Mouse (Mus musculus) embryonic facial prominence, embryonic 10.5 days (tissue): Measurements from ENCODE around the gene Psma1. TPM values are rescaled to one million over a fixed set of nuclear protein-coding genes. Genes with fewer than 3 reads are reported as not detected.

Experiments
- DNase-seq: peaks from one replicate; pipeline ENCODE4 v3.0.0-alpha.2; 2017; ENCODE audit warnings: low spot score
- H3K27ac ChIP-seq: fragments of 300-500 bp; sonication (generic); replicated peaks from 2 replicates; pipeline ENCODE4 v1.5.1; 2016; ENCODE audit warnings: mild to moderate bottlenecking
- H3K27me3 ChIP-seq: fragments of 300-500 bp; sonication (generic); replicated peaks from 2 replicates; pipeline ENCODE4 v1.6.1; 2016; ENCODE audit warnings: low read depth, mild to moderate bottlenecking; ENCODE audit not compliant: poor library complexity, severe bottlenecking
- H3K36me3 ChIP-seq: fragments of 300-500 bp; sonication (generic); replicated peaks from 2 replicates; pipeline ENCODE4 v1.6.1; 2016; ENCODE audit warnings: mild to moderate bottlenecking, moderate library complexity
- H3K4me1 ChIP-seq: fragments of 300-500 bp; sonication (generic); 2 replicates; pipeline ENCODE4 v1.6.1; 2016
- H3K4me3 ChIP-seq: fragments of 300-500 bp; sonication (generic); 2 replicates; pipeline ENCODE4 v1.5.1; 2016; ENCODE audit warnings: mild to moderate bottlenecking, moderate library complexity
- H3K9me3 ChIP-seq: fragments of 300-500 bp; sonication (generic); 2 replicates; pipeline ENCODE4 v1.6.1; 2016; ENCODE audit warnings: mild to moderate bottlenecking
- WGBS: fragments of 180-500 bp; shearing (Covaris S2); methylation state at CpG from one replicate; pipeline ENCODE4 v1.1.7; 2016; 5-methylcytosine and 5-hydroxymethylcytosine counted together
- polyA plus RNA-seq: library from polyadenylated mRNA; unstranded; fragments of >200 nt; fragmentation: Nextera tagmentation; extraction: Ambion mirVana; gene quantifications from 2 replicates; pipeline ENCODE4 v1.2.1, GENCODE M21; 2016

Psma1 gene
- polyA plus RNA-seq, 1 experiment from 2014 or later: 496 TPM

GRCm38 (mm10) chr7:114294698-114295097, 18.8 kb upstream of the Psma1 start:
- Histone ChIP-seq H3K27me3 (peaks cover 6% of the 10 kb centered on the region; the same call in 1 of the 2 replicates), H3K9me3 (no peaks in the 10 kb centered on the region), H3K4me1 (peaks cover 26% of the 10 kb centered on the region), H3K4me3 (no peak overlapping the region), H3K27ac (no peak overlapping the region), H3K36me3 (no peaks in the 10 kb centered on the region)
- no peak for DNase-seq
- WGBS: 81% methylated on average over 5 of the region's 5 CpGs

- H3K4me1 ChIP-seq: peaks cover 26% of the 10 kb centered on the region
- H3K27me3 ChIP-seq: peaks cover 6% of the 10 kb centered on the region; the same call in 1 of the 2 replicates
- H3K27ac ChIP-seq: no peak overlapping the region
- H3K9me3 ChIP-seq: no peaks in the 10 kb centered on the region
- H3K4me3 ChIP-seq: no peak overlapping the region
- 75% methylated on average over 5 of the region's 5 CpGs for WGBS
- DNase-seq: no peak
- H3K36me3 ChIP-seq: no peaks in the 10 kb centered on the region
Observed at GRCm38 (mm10) chr7:114293903-114294302, 18.0 kb upstream of the Psma1 start.

- peaks cover 6% of the 10 kb centered on the region; the same call in 1 of the 2 replicates for H3K27me3 ChIP-seq
- H3K36me3 ChIP-seq: no peaks in the 10 kb centered on the region
- H3K4me1 ChIP-seq: peaks cover 26% of the 10 kb centered on the region
- peak overlapping the region; percentile 63; the same call in 1 of the 2 replicates for H3K27ac ChIP-seq
- no peaks in the 10 kb centered on the region for H3K9me3 ChIP-seq
- WGBS: 14% methylated on average over 12 of the region's 12 CpGs
- DNase-seq: peak; percentile 48
- H3K4me3 ChIP-seq: peak overlapping the region; percentile 33
Observed at GRCm38 (mm10) chr7:114292501-114292971, 16.6 kb upstream of the Psma1 start.

GRCm38 (mm10) chr7:114291461-114292335, 15.8 kb upstream of the Psma1 start:
- no peaks in the 10 kb centered on the region for H3K36me3 ChIP-seq
- no peaks in the 10 kb centered on the region for H3K9me3 ChIP-seq
- H3K27ac ChIP-seq: no peak overlapping the region; the same call in 1 of the 2 replicates
- peaks cover 6% of the 10 kb centered on the region; the same call in 1 of the 2 replicates for H3K27me3 ChIP-seq
- 31% methylated on average over 15 of the region's 15 CpGs for WGBS
- DNase-seq: peak; percentile 20
- H3K4me1 ChIP-seq: peaks cover 26% of the 10 kb centered on the region
- H3K4me3 ChIP-seq: no peak overlapping the region

GRCm38 (mm10) chr7:114290078-114290506, 14.2 kb upstream of the Psma1 start:
- Histone ChIP-seq H3K4me3 (no peak overlapping the region), H3K9me3 (no peaks in the 10 kb centered on the region), H3K36me3 (no peaks in the 10 kb centered on the region), H3K27ac (no peak overlapping the region), H3K27me3 (peaks cover 6% of the 10 kb centered on the region; the same call in 1 of the 2 replicates), H3K4me1 (peaks cover 26% of the 10 kb centered on the region)
- WGBS: 64% methylated on average over 5 of the region's 5 CpGs
- no peak for DNase-seq

GRCm38 (mm10) chr7:114284296-114284910, 8.5 kb upstream of the Psma1 start:
- no peak overlapping the region for H3K4me3 ChIP-seq
- H3K4me1 ChIP-seq: no peaks in the 10 kb centered on the region
- WGBS: 93% methylated on average over 14 of the region's 14 CpGs
- no peaks in the 10 kb centered on the region for H3K36me3 ChIP-seq
- H3K27me3 ChIP-seq: no peaks in the 10 kb centered on the region
- H3K9me3 ChIP-seq: no peaks in the 10 kb centered on the region
- H3K27ac ChIP-seq: no peak overlapping the region
- DNase-seq: no peak

GRCm38 (mm10) chr7:114283006-114283405, 7.1 kb upstream of the Psma1 start:
- H3K9me3 ChIP-seq: no peaks in the 10 kb centered on the region
- no peaks in the 10 kb centered on the region for H3K27me3 ChIP-seq
- no peak for DNase-seq
- H3K4me3 ChIP-seq: no peak overlapping the region
- H3K36me3 ChIP-seq: no peaks in the 10 kb centered on the region
- no peak overlapping the region for H3K27ac ChIP-seq
- no peaks in the 10 kb centered on the region for H3K4me1 ChIP-seq
- WGBS: 73% methylated on average over 9 of the region's 9 CpGs

GRCm38 (mm10) chr7:114281671-114282070, 5.8 kb upstream of the Psma1 start:
- no peak overlapping the region for H3K4me3 ChIP-seq
- no peaks in the 10 kb centered on the region for H3K27me3 ChIP-seq
- WGBS: 54% methylated on average over 3 of the region's 3 CpGs
- H3K4me1 ChIP-seq: peaks cover 4% of the 10 kb centered on the region; the same call in 1 of the 2 replicates
- peak; percentile 39 for DNase-seq
- H3K36me3 ChIP-seq: no peaks in the 10 kb centered on the region
- no peaks in the 10 kb centered on the region for H3K9me3 ChIP-seq
- H3K27ac ChIP-seq: no peak overlapping the region

- H3K4me1 ChIP-seq: peaks cover 14% of the 10 kb centered on the region
- H3K9me3 ChIP-seq: no peaks in the 10 kb centered on the region
- H3K4me3 ChIP-seq: peak overlapping the region; percentile 92
- no peak for DNase-seq
- WGBS: 3% methylated on average over 24 of the region's 24 CpGs
- H3K36me3 ChIP-seq: peaks cover 36% of the 10 kb centered on the region
- H3K27me3 ChIP-seq: no peaks in the 10 kb centered on the region
- H3K27ac ChIP-seq: peak overlapping the region; percentile 84
Observed at GRCm38 (mm10) chr7:114275372-114276004, 430 bp downstream of the Psma1 start.

GRCm38 (mm10) chr7:114268446-114268845, 7.5 kb downstream of the Psma1 start:
- H3K27me3 ChIP-seq: no peaks in the 10 kb centered on the region
- H3K4me3 ChIP-seq: no peak overlapping the region
- 94% methylated on average over 5 of the region's 5 CpGs for WGBS
- H3K27ac ChIP-seq: no peak overlapping the region
- no peak for DNase-seq
- peaks cover 98% of the 10 kb centered on the region for H3K36me3 ChIP-seq
- peaks cover 9% of the 10 kb centered on the region for H3K9me3 ChIP-seq
- no peaks in the 10 kb centered on the region for H3K4me1 ChIP-seq

- peak within 1 kb of the TSS; percentile 97 for H3K27ac ChIP-seq
- H3K36me3 ChIP-seq: peaks cover 40% of the 10 kb centered on the region
- DNase-seq: peak; percentile 91
- H3K9me3 ChIP-seq: peaks cover 3% of the 10 kb centered on the region; the same call in 1 of the 2 replicates
- no peaks in the 10 kb centered on the region for H3K27me3 ChIP-seq
- peaks cover 7% of the 10 kb centered on the region; the same call in 1 of the 2 replicates for H3K4me1 ChIP-seq
- H3K4me3 ChIP-seq: peak within 1 kb of the TSS; percentile 97
- WGBS: 3% methylated on average over 75 of the region's 75 CpGs
Observed at GRCm38 (mm10) chr7:114253885-114254833, 21.8 kb downstream of the Psma1 start, which contains the start of gene Copb1. Gene Copb1, minus strand, starts transcription at chr7:114254711.
